Mouse (Mus musculus): ENCODE measurements at regions not wholly inside any gene's neighbourhood (a gene's known extent, or its start where the extent isn't known, plus 50 kb on each side); places are given as distances from the start of the nearest gene placed in this dataset.

GRCm38 (mm10) chr17:89250811-89251210 lies 50.3 kb upstream of the Fshr start:
- TF ChIP-seq CTCF (IDR thresholded peaks at IDR 0.05; ENCODE audit: low read depth, low read length) (no peak), POLR2A (IDR thresholded peaks at IDR 0.05; ENCODE audit: extremely low read depth, insufficient read depth, low read length) (no peak)

Data from liver, adult 2 months (tissue).